Mouse (Mus musculus): ENCODE measurements at regions not wholly inside any gene's neighbourhood (a gene's known extent, or its start where the extent isn't known, plus 50 kb on each side); places are given as distances from the start of the nearest gene placed in this dataset.

GRCm38 (mm10) chr19:60300891-60301290, 74.4 kb upstream of the Fam204a start:
- H3K4me1 ChIP-seq (ENCODE audit: control insufficient read depth, insufficient read depth, low read length): no peaks in the 10 kb centered on the region
- H3K4me3 ChIP-seq (ENCODE audit: low read depth, low read length): no peak overlapping the region
- ATAC-seq (ENCODE audit: low read depth) (no peak), DNase-seq (ENCODE audit: low spot score) (no peak)
- no peaks in the 10 kb centered on the region for H3K9me3 ChIP-seq (ENCODE audit: control insufficient read depth, low read length)
- no peak overlapping the region for H3K27ac ChIP-seq (replicated peaks; ENCODE audit: low read depth, low read length)
- no peak overlapping the region for H3K9ac ChIP-seq (ENCODE audit: low read depth, low read length)
- H3K4me2 ChIP-seq (ENCODE audit: low read depth, low read length): no peak overlapping the region
- H3K36me3 ChIP-seq (ENCODE audit: control insufficient read depth, insufficient read depth, low read length): no peaks in the 10 kb centered on the region
- no peaks in the 10 kb centered on the region for H3K27me3 ChIP-seq (replicated peaks; ENCODE audit: control insufficient read depth, insufficient read depth, low read length)
- 85% methylated on average over 2 of the region's 2 CpGs for WGBS

GRCm38 (mm10) chr19:60290244-60290643, 63.7 kb upstream of the Fam204a start:
- 74% methylated on average over 4 of the region's 4 CpGs for WGBS
- no peak overlapping the region for H3K9ac ChIP-seq (ENCODE audit: low read depth, low read length)
- no peaks in the 10 kb centered on the region for H3K27me3 ChIP-seq (replicated peaks; ENCODE audit: control insufficient read depth, insufficient read depth, low read length)
- H3K27ac ChIP-seq (replicated peaks; ENCODE audit: low read depth, low read length): no peak overlapping the region
- no peak overlapping the region for H3K4me2 ChIP-seq (ENCODE audit: low read depth, low read length)
- ATAC-seq (ENCODE audit: low read depth) (no peak), DNase-seq (ENCODE audit: low spot score) (no peak)
- no peaks in the 10 kb centered on the region for H3K4me1 ChIP-seq (ENCODE audit: control insufficient read depth, insufficient read depth, low read length)
- no peak overlapping the region for H3K4me3 ChIP-seq (ENCODE audit: low read depth, low read length)
- no peaks in the 10 kb centered on the region for H3K9me3 ChIP-seq (ENCODE audit: control insufficient read depth, low read length)
- H3K36me3 ChIP-seq (ENCODE audit: control insufficient read depth, insufficient read depth, low read length): no peaks in the 10 kb centered on the region

- H3K9ac ChIP-seq (ENCODE audit: low read depth, low read length): no peak overlapping the region
- H3K4me2 ChIP-seq (ENCODE audit: low read depth, low read length): no peak overlapping the region
- H3K4me1 ChIP-seq (ENCODE audit: control insufficient read depth, insufficient read depth, low read length): no peaks in the 10 kb centered on the region
- H3K4me3 ChIP-seq (ENCODE audit: low read depth, low read length): no peak overlapping the region
- ATAC-seq (ENCODE audit: low read depth) (no peak), DNase-seq (ENCODE audit: low spot score) (no peak)
- H3K27me3 ChIP-seq (replicated peaks; ENCODE audit: control insufficient read depth, insufficient read depth, low read length): no peaks in the 10 kb centered on the region
- H3K27ac ChIP-seq (replicated peaks; ENCODE audit: low read depth, low read length): no peak overlapping the region
- WGBS: 54% methylated on average over 6 of the region's 6 CpGs
- H3K9me3 ChIP-seq (ENCODE audit: control insufficient read depth, low read length): no peaks in the 10 kb centered on the region
- no peaks in the 10 kb centered on the region for H3K36me3 ChIP-seq (ENCODE audit: control insufficient read depth, insufficient read depth, low read length)
These were observed 60.4 kb upstream of the Fam204a start for GRCm38 (mm10) chr19:60286810-60287396.

- Histone ChIP-seq H3K4me2 (ENCODE audit: low read depth, low read length) (no peak overlapping the region), H3K4me3 (ENCODE audit: low read depth, low read length) (no peak overlapping the region), H3K9ac (ENCODE audit: low read depth, low read length) (no peak overlapping the region), H3K27ac (replicated peaks; ENCODE audit: low read depth, low read length) (no peak overlapping the region), H3K4me1 (ENCODE audit: control insufficient read depth, insufficient read depth, low read length) (no peaks in the 10 kb centered on the region), H3K27me3 (replicated peaks; ENCODE audit: control insufficient read depth, insufficient read depth, low read length) (no peaks in the 10 kb centered on the region), H3K36me3 (ENCODE audit: control insufficient read depth, insufficient read depth, low read length) (no peaks in the 10 kb centered on the region), H3K9me3 (ENCODE audit: control insufficient read depth, low read length) (no peaks in the 10 kb centered on the region)
- no peak for ATAC-seq (ENCODE audit: low read depth)
- WGBS: 70% methylated on average over 4 of the region's 4 CpGs
- no peak for DNase-seq (ENCODE audit: low spot score)
These were observed 58.4 kb upstream of the Fam204a start for GRCm38 (mm10) chr19:60284901-60285300.

All from embryonic facial prominence, embryonic 14.5 days (tissue).